Comparison of ENCODE assay signal across 8 mouse cellular contexts in the genomic region with DNA sequence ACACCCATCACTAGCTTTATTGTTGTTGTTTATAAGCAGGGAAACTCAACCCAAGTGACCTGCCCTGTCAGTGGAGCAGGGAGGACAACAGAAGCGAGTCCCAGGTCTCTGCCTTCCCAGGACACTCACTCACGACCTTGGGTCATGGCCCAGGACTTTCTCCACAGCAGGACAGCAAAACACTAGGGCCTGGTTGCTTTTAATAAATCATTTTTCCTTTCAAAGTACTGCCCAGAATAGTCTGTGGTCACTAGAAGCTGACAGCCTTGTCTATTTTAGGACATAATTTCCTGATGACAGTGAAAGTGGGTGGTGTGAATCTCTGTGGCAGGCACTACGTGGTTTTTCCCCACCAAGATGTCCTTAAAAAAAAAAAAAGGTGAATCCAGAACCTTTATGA. TPM values are rescaled to one million over a fixed set of nuclear protein-coding genes. Genes with fewer than 3 reads are reported as not detected.
A peak's percentile ranks its signal among the peaks of the same experiment; 100 is the strongest.
DNase-seq lines count a peak whose midpoint lies in the region; ATAC-seq lines count a peak whose summit lies in the region.

No protein-coding gene starts in this region.

- no peaks in the 10 kb centered on the region for H3K36me3 ChIP-seq in heart, embryonic 16.5 days (ENCODE audit: control insufficient read depth, insufficient read depth)
- no peaks in the 10 kb centered on the region for H3K36me3 ChIP-seq in midbrain, embryonic 13.5 days

- peaks cover 33% of the 10 kb centered on the region for H3K4me1 ChIP-seq in heart, embryonic 16.5 days (ENCODE audit: control insufficient read depth, insufficient read depth, low read length)
- peaks cover 23% of the 10 kb centered on the region for H3K4me1 ChIP-seq in midbrain, embryonic 13.5 days (replicated peaks)

- intact Hi-C loops in left cerebral cortex, postnatal 10 days (cut with DNase I), result no loop called here

- H3K27me3 ChIP-seq in heart, embryonic 16.5 days (ENCODE audit: control insufficient read depth, insufficient read depth, low read length), result no peaks in the 10 kb centered on the region
- no peaks in the 10 kb centered on the region for H3K27me3 ChIP-seq in midbrain, embryonic 13.5 days

- no peak overlapping the region for H3K4me3 ChIP-seq in heart, embryonic 16.5 days (ENCODE audit: low read length)
- H3K4me3 ChIP-seq in midbrain, embryonic 13.5 days (replicated peaks), result no peak overlapping the region

- H3K9me3 ChIP-seq in heart, embryonic 16.5 days (replicated peaks; ENCODE audit: control insufficient read depth, low read length), result no peaks in the 10 kb centered on the region
- no peaks in the 10 kb centered on the region for H3K9me3 ChIP-seq in midbrain, embryonic 13.5 days

- WGBS in heart, embryonic 16.5 days, result 45% methylated on average over 3 of the region's 3 CpGs
- 75% methylated on average over 3 of the region's 3 CpGs for WGBS in midbrain, embryonic 13.5 days

- peak; percentile 33 for DNase-seq in kidney, adult 18-20 months
- DNase-seq in kidney, adult 11 months, result no peak
- peak; percentile 29 for DNase-seq in adrenal gland, postnatal 25 days
- DNase-seq in frontal cortex, postnatal 36 days (ENCODE audit: low spot score in 2 of 2), result no peak
- DNase-seq in spleen, adult 18-20 months, result no peak
- no peak for DNase-seq in left cerebral cortex, postnatal 10 days (ENCODE audit: extremely low spot score in 1 of 2, low spot score in 2 of 2)

- H3K4me2 ChIP-seq in heart, embryonic 16.5 days (ENCODE audit: low read depth, low read length), result peak overlapping the region; percentile 21; the same call in 1 of the 2 replicates
- H3K4me2 ChIP-seq in midbrain, embryonic 13.5 days (replicated peaks), result peak overlapping the region; percentile 51

- no peak for ATAC-seq in heart, embryonic 16.5 days (replicated peaks; ENCODE audit: extremely low read depth, insufficient read depth, low FRiP score)
- 0 out of 2 replicates have a peak, but pooled peaks have one; percentile 32 for ATAC-seq in midbrain, embryonic 13.5 days

- H3K9ac ChIP-seq in heart, embryonic 16.5 days (ENCODE audit: low read length), result no peak overlapping the region; the same call in 1 of the 2 replicates
- no peak overlapping the region for H3K9ac ChIP-seq in midbrain, embryonic 13.5 days (replicated peaks)

- H3K27ac ChIP-seq in heart, embryonic 16.5 days (ENCODE audit: low read length), result peak overlapping the region; percentile 70
- H3K27ac ChIP-seq in midbrain, embryonic 13.5 days, result no peak overlapping the region

RNA-seq across cellular contexts. Expression of gene Ttc7b, which starts 7.6 kb away (rescaled TPM):
- total RNA-seq in adrenal gland, postnatal 25 days (2021), result 72.3 and 92.8 TPM in 2 replicates
- polyA plus RNA-seq in heart, embryonic 16.5 days (2015; fragmentation: Nextera tagmentation; extraction: Ambion mirVana), result 6.7 and 7.3 TPM in 2 replicates
- polyA plus RNA-seq in midbrain, embryonic 13.5 days (2015; fragmentation: Nextera tagmentation; extraction: Ambion mirVana), result 5.0 and 6.3 TPM in 2 replicates
- 100 to 1,000 TPM; 137 to 138 TPM for total RNA-seq in left cerebral cortex, postnatal 10 days (2021)

Comparison
In these comparisons a context has a peak if more than half of its experiments do, and no peak if none do; other contexts are left out.
1. DNase-seq: peak in kidney, adult 18-20 months (single experiment) and adrenal gland, postnatal 25 days (single experiment); none in kidney, adult 11 months (single experiment), frontal cortex, postnatal 36 days (0 of 2), spleen, adult 18-20 months (0 of 2) and left cerebral cortex, postnatal 10 days (0 of 2).